Mouse (Mus musculus) liver, adult 2 months (tissue): ENCODE results near the gene Trpm7. TPM values are rescaled to one million over a fixed set of nuclear protein-coding genes. Genes with fewer than 3 reads are reported as not detected.

Experiments used
- DNase-seq: peaks from one replicate; pipeline ENCODE4 v3.0.0-alpha.2; 2011; ENCODE audit warnings: low read depth, low spot score; ENCODE audit errors: extremely low read depth
- H3K27ac ChIP-seq: fragments of 200-500 bp; replicated peaks from 2 replicates; pipeline ENCODE4 v1.5.1; 2012; ENCODE audit warnings: low read depth, mild to moderate bottlenecking, control low read depth, inconsistent platforms, low read length; ENCODE audit not compliant: insufficient read depth
- H3K27me3 ChIP-seq: fragments of 200-500 bp; 2 replicates; pipeline ENCODE4 v1.6.1; 2012; ENCODE audit warnings: mild to moderate bottlenecking, moderate library complexity, low read length, inconsistent platforms; ENCODE audit not compliant: control insufficient read depth, insufficient read depth
- H3K36me3 ChIP-seq: fragments of 200-500 bp; 2 replicates; pipeline ENCODE4 v1.6.1; 2012; ENCODE audit warnings: low read length, inconsistent platforms; ENCODE audit not compliant: control insufficient read depth, insufficient read depth
- H3K4me1 ChIP-seq: fragments of 200-500 bp; 2 replicates; pipeline ENCODE4 v1.6.1; 2011; ENCODE audit warnings: low read length; ENCODE audit not compliant: control insufficient read depth, insufficient read depth
- H3K4me3 ChIP-seq: fragments of 200-500 bp; 2 replicates; pipeline ENCODE4 v1.5.1; 2011; ENCODE audit warnings: low read depth, mild to moderate bottlenecking, control low read depth, low read length, moderate library complexity; ENCODE audit not compliant: insufficient read depth
- H3K79me2 ChIP-seq: fragments of 200-500 bp; 2 replicates; pipeline ENCODE4 v1.6.1; 2012; ENCODE audit warnings: inconsistent platforms, mild to moderate bottlenecking, low read length, moderate library complexity; ENCODE audit not compliant: control insufficient read depth, insufficient read depth
- H3K9ac ChIP-seq: fragments of 200-500 bp; 2 replicates; pipeline ENCODE4 v1.6.1; 2012; ENCODE audit warnings: low read depth, mild to moderate bottlenecking, control low read depth, inconsistent platforms, low read length
- CTCF ChIP-seq: fragments of 200-500 bp; IDR thresholded peaks from 2 replicates; pipeline ENCODE4 v1.5.1; 2011; ENCODE audit warnings: low read depth, low read length, control low read depth
- POLR2A ChIP-seq: fragments of 200-500 bp; IDR thresholded peaks from 2 replicates; pipeline ENCODE4 v1.6.1; 2011; ENCODE audit warnings: low read length, control low read depth; ENCODE audit not compliant: insufficient read depth; ENCODE audit errors: extremely low read depth
- WGBS: fragments of 180-500 bp; shearing (Covaris S2); methylation state at CpG from one replicate; pipeline ENCODE4 v1.1.7; 2018; 5-methylcytosine and 5-hydroxymethylcytosine counted together
- polyA plus RNA-seq: library from polyadenylated mRNA; depleted of rRNA; stranded (reverse); fragments of >200 nt; gene quantifications from 2 replicates; pipeline ENCODE4 v1.2.3, GENCODE M21; 2012
- total RNA-seq: library from RNA; depleted of rRNA; stranded (reverse); fragments of >200 nt; gene quantifications from 2 replicates; pipeline ENCODE4 v1.2.3, GENCODE M21; 2014

The Trpm7 gene
- total and polyA plus RNA-seq, 2 experiments, result 3.3 to 46.3 TPM

- 31% methylated on average over 10 of the region's 10 CpGs for WGBS
- DNase-seq, result peak; percentile 91
- Histone ChIP-seq H3K9ac (0 out of 2 replicates have a peak overlapping the region, but pooled peaks have one; percentile 32), H3K79me2 (peaks cover 34% of the 10 kb centered on the region), H3K27me3 (no peaks in the 10 kb centered on the region), H3K36me3 (no peaks in the 10 kb centered on the region), H3K4me1 (peaks cover 37% of the 10 kb centered on the region), H3K27ac (peak overlapping the region; percentile 88), H3K4me3 (no peak overlapping the region)
- TF ChIP-seq CTCF, result no peak
- TF ChIP-seq POLR2A, result no peak
These were observed 10.4 kb downstream of the Trpm7 start for GRCm38 (mm10) chr2:126865501-126866199.

DNA sequence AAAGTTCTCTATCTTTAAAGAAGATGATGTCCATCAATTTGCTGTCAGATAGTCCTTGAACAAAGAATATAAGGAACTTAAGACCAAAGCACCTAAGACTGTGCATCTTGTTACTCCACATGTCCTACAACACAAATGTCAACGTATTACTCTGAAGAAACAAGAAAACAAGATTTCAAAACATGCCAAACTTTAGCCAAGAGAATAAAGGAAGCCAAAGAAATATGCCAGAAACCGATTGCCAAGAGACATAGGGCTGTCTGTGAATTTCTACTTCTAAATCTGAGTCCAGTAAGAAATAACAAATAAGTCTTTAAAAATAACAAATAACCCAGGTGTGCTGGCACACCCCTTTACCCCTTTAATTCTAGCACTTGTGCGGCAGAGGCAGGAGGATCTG, 11.0 kb downstream of the Trpm7 start:
- TF ChIP-seq CTCF (no peak), POLR2A (no peak)
- Histone ChIP-seq H3K27ac (peak overlapping the region; percentile 88), H3K9ac (no peak overlapping the region), H3K4me3 (no peak overlapping the region), H3K36me3 (no peaks in the 10 kb centered on the region), H3K27me3 (no peaks in the 10 kb centered on the region), H3K79me2 (peaks cover 31% of the 10 kb centered on the region), H3K4me1 (peaks cover 37% of the 10 kb centered on the region)
- WGBS, result 35% methylated on average over 3 of the region's 3 CpGs
- peak; percentile 61 for DNase-seq

GRCm38 (mm10) chr2:126844751-126845150, 31.3 kb downstream of the Trpm7 start:
- H3K4me3 ChIP-seq, result no peak overlapping the region
- H3K36me3 ChIP-seq, result peaks cover 50% of the 10 kb centered on the region

GRCm38 (mm10) chr2:126838848-126839247, 37.2 kb downstream of the Trpm7 start:
- Histone ChIP-seq H3K27me3 (no peaks in the 10 kb centered on the region), H3K27ac (no peak overlapping the region), H3K79me2 (no peaks in the 10 kb centered on the region; the same call in 1 of the 2 replicates), H3K9ac (no peak overlapping the region), H3K4me3 (no peak overlapping the region), H3K4me1 (no peaks in the 10 kb centered on the region), H3K36me3 (peaks cover 59% of the 10 kb centered on the region)
- 80% methylated on average over 5 of the region's 5 CpGs for WGBS
- TF ChIP-seq POLR2A (no peak), CTCF (no peak)
- DNase-seq, result no peak

More at GRCm38 (mm10) chr2:126844751-126845150, 31.3 kb downstream of the Trpm7 start:
- Histone ChIP-seq H3K79me2 (no peaks in the 10 kb centered on the region; the same call in 1 of the 2 replicates), H3K27me3 (no peaks in the 10 kb centered on the region), H3K9ac (no peak overlapping the region), H3K4me1 (no peaks in the 10 kb centered on the region), H3K27ac (no peak overlapping the region)
- 83% methylated on average over 4 of the region's 4 CpGs for WGBS
- no peak for TF ChIP-seq POLR2A
- no peak for TF ChIP-seq CTCF
- DNase-seq, result no peak

- H3K9ac ChIP-seq, result no peak overlapping the region
- DNase-seq, result no peak
- no peaks in the 10 kb centered on the region for H3K79me2 ChIP-seq
- 80% methylated on average over 2 of the region's 2 CpGs for WGBS
- H3K36me3 ChIP-seq, result peaks cover 56% of the 10 kb centered on the region
- H3K4me1 ChIP-seq, result no peaks in the 10 kb centered on the region
- TF ChIP-seq CTCF (no peak), POLR2A (no peak)
- no peak overlapping the region for H3K27ac ChIP-seq
- no peaks in the 10 kb centered on the region for H3K27me3 ChIP-seq
- H3K4me3 ChIP-seq, result no peak overlapping the region
These were observed 58.6 kb downstream of the Trpm7 start for GRCm38 (mm10) chr2:126817414-126817813.

- peaks cover 58% of the 10 kb centered on the region for H3K36me3 ChIP-seq
These were observed 59.2 kb downstream of the Trpm7 start for GRCm38 (mm10) chr2:126816644-126817347.

More at GRCm38 (mm10) chr2:126816644-126817347, 59.2 kb downstream of the Trpm7 start:
- Histone ChIP-seq H3K4me3 (no peak overlapping the region), H3K27me3 (no peaks in the 10 kb centered on the region), H3K4me1 (no peaks in the 10 kb centered on the region), H3K79me2 (no peaks in the 10 kb centered on the region), H3K9ac (no peak overlapping the region), H3K27ac (no peak overlapping the region)
- TF ChIP-seq POLR2A, result no peak
- no peak for TF ChIP-seq CTCF
- 87% methylated on average over 4 of the region's 4 CpGs for WGBS
- DNase-seq, result no peak
